Mouse (Mus musculus) CD4-positive, CD25-positive, alpha-beta regulatory T cell, adult 4 months (primary cell): ENCODE measurements around the gene Cog7. TPM values are rescaled to one million over a fixed set of nuclear protein-coding genes. Genes with fewer than 3 reads are reported as not detected.

Experiments used
- ATAC-seq: one replicate; pipeline ENCODE4 v1.8.0; 2017
- polyA plus RNA-seq, 2 experiments: library from polyadenylated mRNA; unstranded; fragments of 100-300 nt; shearing (Covaris generic); gene quantifications; one replicate each; pipeline ENCODE4 v1.2.1; 2017

The Cog7 gene
- 10 to 100 TPM in 1 of 2 experiments, 1 to 10 TPM in 1; 7.4 to 14.7 TPM for polyA plus RNA-seq

DNA sequence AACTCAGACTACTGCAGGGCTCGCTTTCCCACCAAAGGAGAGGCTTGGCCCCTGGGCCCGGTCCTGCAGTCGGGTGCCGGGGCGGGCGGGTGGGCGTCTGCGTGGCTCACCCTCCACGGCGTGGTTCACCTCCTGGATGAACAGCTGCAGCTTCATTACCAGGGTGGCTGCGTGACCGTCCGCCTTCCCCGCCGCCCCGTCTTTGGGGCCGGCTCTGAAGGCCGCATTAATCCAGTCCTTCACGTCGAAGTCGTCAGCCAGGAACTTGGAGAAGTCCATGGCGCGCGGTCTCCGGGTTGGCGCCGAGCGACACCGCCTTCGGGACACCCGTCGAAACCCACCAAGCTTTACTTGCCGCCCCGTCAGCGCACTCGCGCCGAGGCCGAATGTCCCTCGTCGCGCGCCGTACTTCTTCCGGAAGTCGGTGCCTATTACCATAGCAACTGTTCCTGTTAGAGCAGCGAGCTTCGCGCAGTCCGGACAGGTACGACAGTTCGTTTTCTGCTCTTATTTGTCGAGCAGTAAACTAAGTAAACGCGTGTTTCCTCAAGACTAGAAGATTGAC lies at the start of gene Cog7:
Gene Cog7, minus strand, starts transcription at position 405 of the 565 bp plus-strand sequence.
- ATAC-seq: peak; percentile 98

DNA sequence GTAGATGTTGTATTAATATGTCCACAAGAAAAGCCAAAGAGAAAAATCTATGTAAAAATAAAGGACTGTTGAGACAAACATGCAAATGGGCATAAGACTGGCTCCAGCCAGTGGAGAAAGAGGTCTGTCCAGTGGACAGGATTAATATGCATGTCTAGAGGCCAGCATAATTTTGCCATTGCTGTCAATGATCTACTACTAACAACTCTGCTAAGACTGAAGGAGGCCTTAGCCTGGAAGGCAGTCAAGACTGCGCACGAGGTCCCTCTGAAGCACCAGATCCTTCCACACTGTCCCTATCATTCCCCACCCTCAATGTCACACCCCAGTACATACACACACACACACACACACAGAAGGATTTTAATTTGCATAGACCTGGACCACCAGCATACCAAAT lies 40.6 kb upstream of the Cog7 start:
- no peak for ATAC-seq

DNA sequence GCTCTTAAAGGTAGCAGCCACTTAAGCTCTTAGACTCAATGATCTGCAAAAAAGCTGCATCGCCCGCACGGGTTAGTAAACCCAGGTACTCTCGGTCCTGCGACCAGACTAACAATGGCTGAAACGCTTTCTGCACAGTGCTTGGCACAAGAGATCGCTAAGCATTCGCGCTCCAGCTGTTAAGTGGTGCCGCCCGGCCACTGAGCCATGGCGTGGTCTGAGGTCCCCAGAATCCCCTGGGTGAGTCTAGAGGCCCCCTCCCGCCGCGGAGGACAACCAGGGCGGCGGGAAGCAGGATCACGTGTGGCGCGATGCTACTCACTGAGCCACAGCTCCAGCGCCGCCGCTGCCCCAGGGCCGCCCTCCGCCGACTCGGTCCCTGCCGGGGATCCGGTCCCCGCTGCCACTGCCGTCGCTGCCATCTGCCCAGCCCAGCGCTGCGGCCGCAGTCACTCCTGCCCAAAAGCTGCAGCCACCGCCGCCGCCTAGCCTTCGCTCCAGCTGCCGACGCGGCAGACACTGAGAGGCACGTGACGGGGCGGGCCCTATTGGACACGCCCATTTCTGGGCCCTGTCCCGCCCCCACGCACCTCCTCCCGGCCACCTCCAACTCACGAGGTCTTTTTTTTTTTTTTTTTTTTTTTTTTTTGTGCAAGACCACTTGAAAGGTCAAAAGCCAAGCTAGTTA lies 39.3 kb upstream of the Cog7 start, which contains the start of gene Gga2:
Gene Gga2, minus strand, starts transcription at position 556 of the 688 bp plus-strand sequence.
- peak; percentile 93 for ATAC-seq

DNA sequence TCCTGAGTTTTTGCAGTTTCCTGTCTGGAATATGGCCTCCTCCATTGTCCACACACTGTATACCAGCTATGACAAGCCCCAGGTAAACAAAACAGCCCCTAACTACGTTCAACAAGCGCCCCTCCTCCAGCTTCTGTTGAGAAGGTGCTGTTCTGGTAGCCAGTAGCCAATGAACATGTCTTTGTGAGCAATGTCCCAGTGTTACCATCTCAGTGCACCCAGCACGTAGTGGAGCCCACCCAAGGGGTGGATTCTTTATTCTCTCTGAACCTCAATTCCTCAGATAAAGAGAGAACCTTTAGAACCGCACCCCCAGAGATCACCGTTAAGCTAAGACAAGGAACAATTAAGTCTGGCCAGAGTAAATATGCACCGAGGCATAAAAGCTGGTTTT lies 38.8 kb upstream of the Cog7 start:
- no peak for ATAC-seq

DNA sequence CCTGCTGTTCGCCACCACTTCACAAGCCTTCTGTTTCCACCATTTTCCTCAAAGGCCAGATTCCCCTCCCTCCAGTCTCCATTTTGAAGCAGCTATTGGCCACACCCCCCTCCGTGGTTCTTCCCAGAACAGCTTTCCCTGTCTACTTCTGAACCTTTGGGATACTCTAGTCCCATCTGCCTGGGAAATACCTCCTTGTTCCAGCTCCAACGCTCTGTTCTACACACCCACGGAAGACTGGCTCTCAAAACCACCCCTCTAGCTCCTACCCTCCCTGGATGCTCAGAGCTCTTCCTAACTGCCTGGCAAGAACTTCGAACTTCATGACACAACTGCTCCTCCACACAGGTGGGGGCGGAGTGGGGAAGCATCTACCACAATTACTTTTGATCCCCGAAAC lies 37.5 kb upstream of the Cog7 start:
- ATAC-seq: no peak

DNA sequence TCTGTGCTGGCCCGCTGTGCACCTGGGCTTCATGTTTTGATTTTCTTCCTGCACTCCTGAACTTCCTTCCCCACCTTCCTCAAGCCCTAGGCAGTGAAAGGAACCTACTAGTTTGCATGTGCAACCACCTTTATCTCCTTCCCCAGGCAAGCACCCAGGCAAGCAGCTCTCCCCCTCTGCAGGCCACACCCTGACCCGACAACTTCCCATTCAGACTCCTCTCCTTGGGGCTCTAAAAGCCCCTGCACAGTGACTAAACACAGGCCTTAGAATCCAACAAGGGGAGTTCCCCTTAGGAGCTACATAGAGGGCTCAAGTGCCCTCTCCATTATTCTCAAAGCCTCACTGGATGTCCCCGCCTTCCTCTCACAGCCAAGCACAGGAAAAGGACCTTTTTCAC lies 36.7 kb upstream of the Cog7 start:
- no peak for ATAC-seq

DNA sequence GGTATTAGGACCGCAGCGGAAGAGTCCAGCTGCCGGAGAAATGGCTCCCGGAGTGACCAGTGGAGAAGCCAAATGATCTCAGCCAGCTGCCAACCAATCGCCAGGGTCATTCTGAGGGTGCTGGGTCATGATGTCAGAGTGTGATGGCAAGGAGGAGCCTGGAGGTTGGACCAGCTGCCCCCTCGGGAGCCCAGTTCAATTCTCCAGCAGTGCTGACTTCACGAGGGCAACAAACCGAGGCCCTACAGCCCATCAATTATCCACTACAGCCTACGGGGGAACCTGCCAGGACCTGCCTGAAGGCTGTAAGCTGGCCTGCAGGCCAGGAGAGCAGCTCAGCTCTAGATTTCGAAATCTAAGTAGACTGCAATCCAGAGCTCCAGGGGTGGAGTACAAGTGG lies 34.2 kb upstream of the Cog7 start:
- ATAC-seq: no peak

DNA sequence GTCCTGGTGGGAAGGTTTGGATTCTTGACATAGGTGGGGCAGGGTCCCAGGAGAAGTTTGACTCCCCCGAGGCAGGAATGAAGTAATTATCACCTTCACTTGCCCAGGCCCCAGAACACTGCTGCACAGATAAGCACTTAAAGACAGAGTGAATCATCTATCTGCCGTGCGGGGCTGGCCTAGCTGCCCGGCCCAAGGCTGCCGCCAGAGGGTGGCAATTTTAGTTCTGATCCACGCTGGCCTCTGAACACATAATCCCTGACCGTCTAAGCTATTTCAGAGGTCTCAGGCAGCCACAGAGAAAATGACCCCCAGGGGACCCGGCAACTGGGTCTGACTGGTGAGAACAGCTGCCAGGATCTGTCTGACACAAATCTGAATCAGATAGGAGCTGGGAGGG lies 33.6 kb upstream of the Cog7 start:
- ATAC-seq: no peak

DNA sequence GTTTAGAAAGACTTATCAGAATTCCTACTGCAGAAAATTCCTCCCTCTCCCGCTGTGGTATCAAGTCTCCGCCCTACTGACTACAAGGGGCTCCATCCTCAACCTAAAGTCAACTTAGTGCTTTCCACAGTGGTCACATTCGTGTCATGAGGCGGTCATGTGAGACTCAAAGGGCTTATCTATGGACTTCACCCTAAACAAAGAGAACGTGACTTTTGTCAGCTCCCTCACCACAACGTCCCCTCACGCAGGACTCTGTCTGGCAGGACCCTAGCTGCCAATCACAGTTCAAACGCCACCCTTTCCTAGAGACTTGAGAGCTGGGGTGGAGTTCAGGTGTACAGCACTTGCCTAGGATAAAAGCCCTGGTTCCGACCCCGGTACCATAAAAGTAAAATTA lies 31.4 kb upstream of the Cog7 start:
- no peak for ATAC-seq

DNA sequence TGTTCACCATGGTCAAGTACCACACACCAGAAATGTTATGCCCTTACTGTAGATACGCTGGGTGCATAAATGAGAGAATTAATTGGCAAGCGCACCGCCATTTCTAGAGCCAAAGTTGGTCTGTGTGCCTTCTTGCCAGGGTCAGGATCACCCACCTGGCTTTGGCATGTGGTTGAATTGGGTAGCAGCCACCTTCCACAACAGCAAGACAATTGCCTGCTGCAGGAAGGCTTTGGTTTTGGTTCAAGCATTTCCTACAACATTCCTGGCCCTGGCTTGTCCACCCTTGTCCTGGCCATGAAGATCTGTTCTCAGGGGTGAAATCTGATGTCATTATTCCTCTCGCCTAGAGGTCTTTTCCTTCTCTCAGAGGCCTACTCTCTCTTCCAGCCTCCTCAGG lies 30.9 kb upstream of the Cog7 start:
- ATAC-seq: no peak

DNA sequence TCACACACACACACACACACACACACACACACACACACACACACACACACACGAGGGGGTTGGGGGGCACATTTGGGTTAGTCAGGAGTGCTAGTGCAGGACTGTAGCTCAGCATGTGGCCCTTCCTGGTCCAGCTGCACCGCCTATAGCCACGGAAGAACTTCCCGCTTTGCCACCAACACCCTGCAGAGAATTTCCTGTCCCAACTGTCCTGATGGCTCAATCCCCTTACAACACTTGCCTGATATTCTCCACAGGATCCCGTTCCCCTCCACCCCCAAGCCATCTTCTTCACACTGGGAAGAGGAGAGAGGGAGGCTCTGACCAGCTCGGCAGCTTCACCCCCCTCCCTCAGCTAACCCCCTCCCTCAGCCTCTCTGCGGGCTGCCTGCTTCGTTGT lies 18.9 kb upstream of the Cog7 start:
- no peak for ATAC-seq

DNA sequence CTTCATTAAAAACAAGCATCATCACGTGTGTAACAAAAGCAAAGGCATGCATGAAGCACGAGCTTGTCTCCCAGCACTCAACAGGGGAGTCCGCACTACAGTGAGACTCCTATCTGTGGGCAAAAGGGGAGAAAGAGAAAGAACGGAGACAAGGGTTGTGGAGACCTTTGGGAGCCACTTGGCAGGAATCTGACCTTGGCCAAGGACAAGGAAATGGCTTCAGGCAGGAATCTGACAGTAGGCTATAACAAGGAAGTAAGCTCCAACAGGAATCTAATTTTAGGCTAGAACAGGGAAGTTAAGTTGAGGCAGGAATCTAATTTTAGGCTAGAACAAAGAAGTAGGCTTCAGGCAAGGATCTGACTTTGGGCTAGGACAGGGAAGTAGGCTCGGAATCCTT lies 14.4 kb upstream of the Cog7 start:
- no peak for ATAC-seq

DNA sequence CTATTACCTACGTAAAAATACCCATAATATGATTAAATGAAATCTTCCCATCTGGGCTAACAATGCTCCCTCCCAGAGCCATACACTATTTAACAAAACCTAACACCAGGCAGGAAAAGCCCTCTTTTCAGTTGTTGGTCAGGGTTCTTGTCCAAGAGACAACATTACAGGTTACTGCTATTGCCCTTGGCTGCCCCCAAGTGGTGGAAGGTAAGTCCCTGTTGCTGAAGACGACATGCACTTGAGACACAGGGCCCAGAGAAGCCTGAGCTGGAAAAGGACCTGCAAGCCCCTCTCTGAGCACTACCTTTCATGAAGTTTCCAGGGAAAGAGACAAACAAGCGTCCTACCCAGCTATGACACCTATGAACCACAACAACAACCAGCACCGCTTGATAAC lies 6.5 kb downstream of the Cog7 start:
- peak; percentile 37 for ATAC-seq

DNA sequence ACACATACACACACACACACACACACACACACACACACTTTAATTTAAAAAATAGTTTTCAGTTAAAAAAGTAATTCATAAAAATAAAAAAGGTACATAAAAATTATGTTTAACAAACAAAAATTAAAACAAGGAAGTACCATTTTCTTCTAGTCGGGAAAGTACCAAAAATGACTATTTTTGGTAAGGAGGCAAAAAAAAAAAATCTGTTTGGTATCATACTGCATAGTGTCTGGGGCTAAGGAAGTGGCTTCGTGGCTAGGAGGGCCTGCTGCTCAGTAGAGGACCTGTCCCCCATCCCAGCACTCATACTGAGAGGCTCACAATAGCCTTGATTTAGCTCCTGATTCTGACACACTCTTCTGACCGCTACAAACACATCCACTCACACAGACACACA lies 9.8 kb downstream of the Cog7 start:
- no peak for ATAC-seq

DNA sequence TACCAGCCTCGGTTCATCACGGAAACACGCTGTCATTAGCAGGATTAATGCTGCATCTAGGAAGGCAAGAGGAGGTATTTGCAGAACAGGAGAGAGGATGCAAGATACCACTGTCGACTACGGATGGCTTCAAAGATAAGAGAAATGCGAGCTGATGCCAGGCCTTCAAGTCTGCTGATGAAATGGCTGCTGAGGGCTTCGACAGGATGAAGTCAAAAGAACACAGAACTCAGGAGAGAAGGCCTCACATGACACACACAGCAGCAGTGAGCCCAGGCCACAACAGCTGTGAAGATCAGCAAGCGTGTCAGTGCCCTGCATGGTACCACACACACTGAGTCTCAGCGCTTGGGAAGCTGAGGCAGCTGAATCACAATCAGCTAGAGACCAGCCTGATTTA lies 11.3 kb downstream of the Cog7 start:
- ATAC-seq: no peak

DNA sequence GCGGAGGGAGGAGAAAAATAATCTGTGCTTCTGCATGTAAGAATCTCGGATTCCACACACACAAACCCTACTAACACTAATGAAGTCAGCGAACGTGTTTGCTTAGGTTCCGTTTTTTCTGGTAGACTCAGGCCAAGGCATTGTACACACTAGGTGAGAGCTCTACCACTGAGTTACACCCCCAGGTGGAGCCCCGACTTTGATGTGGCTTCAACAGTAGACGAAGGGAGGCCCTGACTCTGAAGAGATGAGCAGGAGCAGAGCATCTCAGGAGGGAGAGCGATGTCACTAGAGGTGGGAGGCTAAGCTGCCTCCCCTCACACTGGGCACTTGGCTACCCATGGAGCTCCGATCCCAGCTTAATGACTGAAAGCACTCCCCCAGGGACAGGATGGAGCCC lies 12.7 kb downstream of the Cog7 start:
- ATAC-seq: no peak

DNA sequence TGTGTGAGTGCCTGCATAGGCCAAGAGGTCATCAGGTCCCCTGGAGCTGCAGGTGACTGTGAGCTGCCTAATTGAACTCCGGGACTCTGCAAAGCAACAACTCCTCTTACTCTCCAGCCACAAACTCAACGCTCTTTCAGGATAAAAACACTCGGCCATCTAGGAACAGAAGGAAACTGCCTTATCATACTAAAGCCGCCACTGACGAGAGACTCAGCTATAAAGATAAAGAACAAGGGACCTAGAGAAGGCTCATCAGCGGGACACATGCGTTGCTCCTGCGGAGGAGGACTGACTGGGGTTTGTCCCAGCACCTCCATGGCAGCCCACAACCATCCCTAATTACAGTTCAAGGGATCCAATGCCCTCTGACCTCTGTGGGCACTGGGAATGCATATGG lies 13.3 kb downstream of the Cog7 start:
- ATAC-seq: no peak

DNA sequence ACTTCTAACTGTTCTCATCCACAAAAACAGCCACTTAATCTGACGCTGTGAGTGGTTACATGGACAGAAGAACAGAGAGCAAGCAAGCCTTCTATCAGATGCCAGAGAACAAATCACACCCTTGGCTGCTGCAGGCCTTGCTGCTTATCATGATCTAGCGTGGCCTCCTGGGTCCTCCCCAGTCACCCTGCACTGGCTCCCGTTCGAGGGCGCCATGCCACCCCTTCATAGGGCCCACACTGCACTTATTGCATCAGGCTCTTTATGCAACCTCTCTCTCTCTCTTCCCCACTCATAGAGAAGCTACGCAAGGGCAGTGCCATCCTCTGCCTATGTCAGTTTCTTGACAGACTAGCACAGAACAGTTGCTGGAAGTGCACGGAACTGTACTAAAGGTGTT lies 15.3 kb downstream of the Cog7 start:
- ATAC-seq: no peak

DNA sequence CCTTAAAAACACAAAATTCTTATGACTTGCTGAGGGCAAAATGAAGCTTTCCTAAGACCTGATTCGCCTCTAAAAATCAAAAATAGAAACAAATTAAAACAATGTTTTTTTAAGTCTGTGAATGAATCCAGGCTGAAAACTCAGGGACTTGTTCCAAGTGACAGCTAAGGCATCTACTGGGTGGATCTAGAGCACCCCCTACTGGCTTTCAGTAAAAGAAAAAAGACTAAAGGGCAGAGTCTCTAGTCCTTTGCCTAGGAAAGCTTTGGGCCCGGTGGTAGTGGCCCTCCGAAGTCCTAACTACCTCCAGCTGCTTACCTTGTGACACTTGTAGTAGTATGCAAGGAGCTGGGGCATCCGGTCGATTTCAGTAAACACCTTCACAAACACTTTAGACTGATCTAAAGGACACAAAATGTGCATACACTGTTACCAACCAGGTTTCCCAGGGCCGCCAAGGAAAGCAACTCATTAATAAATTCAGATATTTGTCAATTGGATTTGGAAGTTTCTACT lies 17.6 kb downstream of the Cog7 start:
- ATAC-seq: no peak

DNA sequence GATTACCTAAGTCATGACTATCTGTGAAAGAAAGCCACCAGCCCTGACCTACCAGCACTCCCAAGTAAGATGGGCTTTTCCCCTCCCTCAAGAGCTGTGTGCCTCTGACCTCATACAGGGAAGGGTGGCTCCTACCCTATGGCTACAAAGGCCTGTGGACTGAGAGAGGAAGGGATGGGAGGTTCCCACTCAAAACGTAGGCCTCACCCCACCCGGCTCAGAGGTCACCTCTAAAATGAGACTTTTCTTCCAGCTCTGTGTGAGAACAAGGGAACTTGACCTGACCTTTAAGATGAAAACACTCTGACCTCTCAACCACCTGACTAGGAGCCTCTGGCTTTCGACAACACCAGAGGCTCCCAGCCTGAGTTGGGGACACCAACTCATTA lies 18.9 kb downstream of the Cog7 start:
- no peak for ATAC-seq

DNA sequence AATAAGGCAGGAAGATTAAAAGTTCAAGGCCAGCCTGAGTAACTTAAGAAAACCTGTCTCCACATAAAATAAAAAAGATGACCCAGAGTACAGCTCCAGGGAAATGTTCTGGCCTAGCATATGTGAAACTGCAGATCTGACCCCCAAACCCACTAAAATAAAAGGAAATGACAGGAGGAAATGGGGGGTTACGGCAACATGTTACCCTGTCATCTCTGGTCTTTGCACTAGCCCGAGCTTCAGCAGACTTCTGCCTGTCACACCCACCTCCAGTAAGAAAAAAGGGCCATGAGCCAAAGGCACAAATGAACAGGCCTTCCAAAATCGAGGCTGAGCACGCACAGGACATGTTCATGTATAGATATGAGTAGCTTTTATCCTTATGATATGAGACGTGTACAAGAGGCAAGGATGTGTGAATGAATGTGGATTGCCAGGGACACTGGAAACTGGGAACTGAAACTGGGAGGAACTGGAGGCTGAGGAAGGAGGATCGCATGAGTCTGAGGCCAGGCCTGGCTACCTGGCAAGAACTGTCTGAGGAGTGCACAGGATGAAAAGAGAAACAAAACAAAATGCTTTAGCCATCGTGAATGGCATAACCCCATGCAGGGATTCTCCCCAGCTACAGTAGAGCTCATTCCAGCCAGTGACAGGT lies 19.5 kb downstream of the Cog7 start:
- ATAC-seq: no peak

DNA sequence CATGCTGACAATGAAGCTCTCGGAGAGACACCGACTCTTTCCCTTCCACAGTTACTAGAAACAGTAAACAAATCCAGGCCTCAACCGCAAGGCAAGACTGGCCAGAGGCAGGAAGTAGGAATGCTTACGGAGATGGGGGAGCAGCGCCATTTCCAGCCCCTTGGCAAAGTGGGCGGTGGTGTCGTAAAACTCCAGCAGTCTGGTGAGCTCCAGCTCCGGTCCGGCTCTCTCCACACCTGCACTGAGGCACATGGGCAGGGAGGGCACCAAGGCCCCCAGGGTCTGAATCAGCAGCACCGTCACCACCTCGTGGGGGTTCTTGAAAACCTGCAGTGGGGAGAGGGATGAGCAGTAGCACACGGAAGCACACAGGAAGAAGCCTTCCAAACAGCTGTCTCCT lies 25.7 kb downstream of the Cog7 start:
- ATAC-seq: no peak

DNA sequence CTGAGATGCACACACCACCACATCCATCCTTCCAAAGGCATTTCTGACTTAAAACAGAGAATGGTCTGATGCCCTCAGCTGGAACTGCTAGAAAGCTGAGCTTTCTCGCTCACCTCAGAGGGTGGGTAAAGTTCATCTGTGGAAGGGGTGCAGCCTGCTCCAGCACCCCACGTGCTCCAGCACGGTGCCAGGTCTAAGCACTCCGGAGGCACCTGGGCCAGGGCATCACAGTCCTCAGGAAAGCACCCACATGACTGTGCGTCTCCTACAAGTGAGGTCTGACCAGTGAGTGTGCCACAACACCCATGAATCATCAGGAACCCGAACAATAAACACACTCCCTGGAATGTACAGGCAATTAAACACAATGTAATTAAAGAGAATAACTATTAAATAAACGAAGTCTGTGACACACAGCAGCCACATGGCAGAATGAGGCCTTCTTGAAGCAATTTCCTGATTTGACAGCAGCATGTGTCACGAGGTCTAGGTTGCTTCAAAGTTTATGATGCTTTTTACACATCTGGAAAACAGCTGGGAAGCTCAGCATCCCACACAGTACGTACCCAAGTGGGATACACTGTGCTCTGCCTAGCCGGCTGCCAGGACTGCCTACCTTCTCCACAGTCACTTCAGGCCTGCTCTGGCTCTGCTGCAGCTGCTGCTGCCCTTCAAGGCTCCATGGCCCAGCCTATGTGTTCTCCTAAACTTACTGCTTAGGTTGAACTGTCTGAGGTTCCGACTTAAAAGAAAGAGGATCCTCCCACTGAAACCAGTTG lies 26.4 kb downstream of the Cog7 start:
- no peak for ATAC-seq
